Mouse (Mus musculus) stomach, postnatal 0 days (tissue): ENCODE data around the gene 3110040M04Rik.
"Not testable (repeated sequence)": the region's sequence is repeated elsewhere in the genome, so short reads cannot be mapped to it uniquely, and the experiment has no call there.

Experiments
- CTCF ChIP-seq: IDR thresholded peaks from 2 replicates; pipeline ENCODE4 v1.5.1; 2016; ENCODE audit warnings: antibody characterized with exemption, low read depth, mild to moderate bottlenecking, moderate library complexity
- EP300 ChIP-seq: optimal IDR thresholded peaks from 2 replicates; pipeline ENCODE3; 2016; ENCODE audit warnings: antibody characterized with exemption

- not testable (repeated sequence) for TF ChIP-seq CTCF, EP300
Measured at GRCm38 (mm10) chr1:151208493-151208892, 4.6 kb downstream of the 3110040M04Rik start.
